Mouse (Mus musculus) hindbrain, embryonic 13.5 days (tissue): ENCODE measurements around the gene Rabgef1. TPM values are rescaled to one million over a fixed set of nuclear protein-coding genes. Genes with fewer than 3 reads are reported as not detected.

ENCODE experiments used
- ATAC-seq: fragments of 200-750 bp; cut with Nextera tagmentation; 2 replicates; pipeline ENCODE4 v1.8.0; 2017; ENCODE audit warnings: moderate TSS enrichment; ENCODE audit not compliant: low FRiP score
- H3K27ac ChIP-seq: fragments of 300-500 bp; sonication (generic); 2 replicates; pipeline ENCODE4 v1.5.1; 2015; ENCODE audit warnings: inconsistent platforms, mild to moderate bottlenecking, moderate library complexity
- H3K27me3 ChIP-seq: fragments of 300-500 bp; sonication (generic); 2 replicates; pipeline ENCODE4 v1.6.1; 2015; ENCODE audit warnings: mild to moderate bottlenecking, inconsistent platforms
- H3K36me3 ChIP-seq: fragments of 300-500 bp; sonication (generic); 2 replicates; pipeline ENCODE4 v1.6.1; 2015; ENCODE audit warnings: mild to moderate bottlenecking, inconsistent platforms
- H3K4me1 ChIP-seq: fragments of 300-500 bp; sonication (generic); replicated peaks from 2 replicates; pipeline ENCODE4 v1.6.1; 2015; ENCODE audit warnings: inconsistent platforms
- H3K4me2 ChIP-seq: fragments of 300-500 bp; sonication (generic); 2 replicates; pipeline ENCODE4 v1.6.1; 2015; ENCODE audit warnings: inconsistent platforms, mild to moderate bottlenecking, moderate library complexity
- H3K4me3 ChIP-seq: fragments of 300-500 bp; sonication (generic); 2 replicates; pipeline ENCODE4 v1.5.1; 2015; ENCODE audit warnings: mild to moderate bottlenecking, inconsistent platforms
- H3K9ac ChIP-seq: fragments of 300-500 bp; sonication (generic); 2 replicates; pipeline ENCODE4 v1.6.1; 2015; ENCODE audit warnings: mild to moderate bottlenecking, inconsistent platforms
- H3K9me3 ChIP-seq: fragments of 300-500 bp; sonication (generic); 2 replicates; pipeline ENCODE4 v1.6.1; 2016; ENCODE audit warnings: inconsistent platforms
- WGBS: fragments of 180-500 bp; shearing (Covaris S2); methylation state at CpG from one replicate; pipeline ENCODE4 v1.1.7; 2015; 5-methylcytosine and 5-hydroxymethylcytosine counted together
- polyA plus RNA-seq: library from polyadenylated mRNA; unstranded; fragments of >200 nt; fragmentation: Nextera tagmentation; extraction: Ambion mirVana; gene quantifications from 2 replicates; pipeline ENCODE4 v1.2.1, GENCODE M21; 2015

Rabgef1 gene
- polyA plus RNA-seq, 1 experiment from 2014 or later, result 40.6 TPM

DNA sequence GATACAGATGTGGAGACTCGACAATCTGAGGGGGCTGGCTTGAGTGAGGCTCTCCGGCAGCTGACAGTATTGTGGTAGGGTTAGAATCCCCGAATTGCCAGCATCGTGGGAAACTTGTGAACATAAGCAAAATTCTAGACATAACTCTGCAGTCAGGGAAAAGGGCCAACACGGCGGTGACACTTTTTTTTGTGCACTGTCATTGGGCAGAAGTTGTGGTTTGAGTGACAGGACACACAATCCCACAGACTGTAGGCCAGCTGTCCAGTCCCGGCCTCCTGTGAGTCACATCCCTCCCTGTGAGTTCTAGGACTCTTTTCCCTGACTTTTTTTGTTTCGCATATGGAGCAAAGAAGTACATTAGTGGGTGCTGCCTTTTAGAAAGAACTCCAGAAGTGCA lies 25.6 kb upstream of the Rabgef1 start:
- no peaks in the 10 kb centered on the region for H3K27me3 ChIP-seq
- no peaks in the 10 kb centered on the region for H3K9me3 ChIP-seq
- H3K36me3 ChIP-seq, result peaks cover 29% of the 10 kb centered on the region
- H3K9ac ChIP-seq, result peak overlapping the region; percentile 84
- 86% methylated on average over 8 of the region's 8 CpGs for WGBS
- no peak for ATAC-seq
- peak overlapping the region; percentile 67 for H3K4me3 ChIP-seq
- H3K4me1 ChIP-seq, result peaks cover 31% of the 10 kb centered on the region
- peak overlapping the region; percentile 79 for H3K4me2 ChIP-seq
- H3K27ac ChIP-seq, result no peak overlapping the region

DNA sequence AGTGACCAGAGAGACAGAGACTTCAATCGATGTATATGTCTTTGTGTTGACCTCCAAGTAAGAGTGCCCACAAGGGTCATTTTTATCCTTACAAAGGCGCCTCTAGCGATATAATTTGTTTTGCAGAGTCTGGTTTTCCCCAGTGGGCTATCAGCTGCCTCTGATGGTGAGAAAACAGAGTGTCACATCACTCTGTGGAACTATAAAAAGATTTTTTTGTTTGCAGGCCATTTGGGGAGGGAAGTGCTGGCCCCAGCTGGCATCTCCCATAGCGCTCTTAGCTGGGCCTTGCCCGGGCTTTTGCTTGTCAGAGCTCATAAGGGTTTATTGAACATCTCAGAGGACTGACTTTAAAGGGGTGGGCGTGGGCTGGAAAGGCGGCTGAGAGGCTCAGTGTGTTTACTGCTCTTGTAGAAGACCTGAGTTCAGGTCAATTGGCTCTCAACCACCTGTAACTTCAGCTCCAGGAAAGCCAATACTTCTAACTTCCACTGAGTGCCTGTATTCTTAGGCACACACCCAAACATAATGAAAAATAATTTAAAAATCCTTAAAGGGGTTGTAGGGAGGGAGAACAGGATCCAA lies 21.8 kb upstream of the Rabgef1 start:
- 80% methylated on average over 7 of the region's 7 CpGs for WGBS
- no peaks in the 10 kb centered on the region for H3K9me3 ChIP-seq
- peaks cover 24% of the 10 kb centered on the region for H3K4me1 ChIP-seq
- no peak overlapping the region for H3K4me3 ChIP-seq
- no peak overlapping the region for H3K27ac ChIP-seq
- H3K4me2 ChIP-seq, result no peak overlapping the region
- ATAC-seq, result no peak
- peaks cover 61% of the 10 kb centered on the region for H3K36me3 ChIP-seq
- no peak overlapping the region for H3K9ac ChIP-seq
- no peaks in the 10 kb centered on the region for H3K27me3 ChIP-seq

DNA sequence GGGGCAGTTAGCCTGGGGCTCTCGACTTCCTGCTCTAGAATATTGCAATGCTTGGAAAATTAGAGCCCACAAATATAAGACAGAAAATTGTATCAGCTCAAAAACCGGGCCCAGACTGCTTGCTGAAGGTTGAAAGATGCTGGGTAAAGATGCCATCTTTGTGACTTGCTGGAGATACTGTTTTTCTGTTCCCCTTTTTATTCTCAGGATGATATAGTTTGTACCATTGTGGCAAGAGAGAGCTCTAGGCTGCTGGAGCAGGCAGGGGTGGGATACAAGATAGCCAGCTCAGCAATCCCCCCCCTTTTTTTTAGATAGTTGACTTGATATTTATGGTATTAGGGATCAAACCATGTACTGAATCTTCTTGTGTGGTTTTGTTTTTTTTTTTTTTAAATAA lies 17.3 kb upstream of the Rabgef1 start:
- no peaks in the 10 kb centered on the region for H3K9me3 ChIP-seq
- no peak overlapping the region for H3K4me2 ChIP-seq
- H3K9ac ChIP-seq, result no peak overlapping the region
- no peak for ATAC-seq
- no peaks in the 10 kb centered on the region for H3K27me3 ChIP-seq
- WGBS, result 85% methylated on average over 2 of the region's 2 CpGs
- no peak overlapping the region for H3K4me3 ChIP-seq
- H3K27ac ChIP-seq, result no peak overlapping the region
- peaks cover 56% of the 10 kb centered on the region for H3K36me3 ChIP-seq
- no peaks in the 10 kb centered on the region for H3K4me1 ChIP-seq

DNA sequence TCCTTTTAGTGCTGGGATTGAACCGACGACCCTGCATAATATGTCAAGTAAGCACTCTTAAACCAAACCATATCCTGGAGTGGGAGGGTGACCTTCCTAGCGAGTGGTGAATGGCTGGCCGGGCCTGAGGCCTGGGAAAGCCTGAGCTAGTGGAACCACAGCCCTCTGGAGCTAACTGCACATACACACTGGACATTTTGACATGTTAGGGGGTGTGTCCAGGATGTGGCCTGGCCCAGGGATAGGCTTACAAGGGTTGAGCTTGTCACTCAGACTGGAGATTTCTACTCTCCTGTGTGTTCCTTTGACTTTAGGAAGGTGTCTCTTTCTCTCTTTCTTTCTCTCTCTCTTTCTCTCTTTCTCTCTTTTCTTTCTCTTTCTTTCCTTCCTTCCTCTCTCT lies 13.1 kb upstream of the Rabgef1 start:
- H3K4me3 ChIP-seq, result no peak overlapping the region
- no peak for ATAC-seq
- 81% methylated on average over 4 of the region's 4 CpGs for WGBS
- no peak overlapping the region for H3K4me2 ChIP-seq
- H3K27ac ChIP-seq, result no peak overlapping the region
- H3K9ac ChIP-seq, result no peak overlapping the region
- no peaks in the 10 kb centered on the region for H3K27me3 ChIP-seq
- no peaks in the 10 kb centered on the region for H3K4me1 ChIP-seq
- peaks cover 18% of the 10 kb centered on the region for H3K36me3 ChIP-seq
- no peaks in the 10 kb centered on the region for H3K9me3 ChIP-seq

DNA sequence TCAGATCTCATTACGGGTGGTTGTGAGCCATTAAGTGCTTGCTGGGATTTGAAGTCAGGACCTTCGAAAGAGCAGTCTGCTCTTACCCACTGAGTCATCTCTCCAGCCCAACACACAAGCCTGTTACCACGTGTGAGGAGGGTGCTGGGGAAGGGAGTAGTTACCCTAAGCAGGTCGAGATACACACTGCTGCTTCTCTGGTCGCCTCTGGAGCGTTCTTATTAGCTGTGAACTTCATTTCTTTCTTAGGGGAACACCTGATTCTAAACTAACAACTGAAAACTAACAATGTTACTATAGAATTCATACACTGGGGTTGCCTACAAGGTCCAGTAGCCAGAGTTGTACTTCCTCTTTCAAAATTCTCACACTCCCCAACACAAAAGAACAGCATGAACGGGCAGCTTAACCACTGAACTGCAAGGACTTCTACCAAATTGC lies 11.8 kb upstream of the Rabgef1 start:
- no peak overlapping the region for H3K9ac ChIP-seq
- peaks cover 9% of the 10 kb centered on the region for H3K36me3 ChIP-seq
- H3K9me3 ChIP-seq, result no peaks in the 10 kb centered on the region
- 64% methylated on average over 7 of the region's 7 CpGs for WGBS
- H3K27ac ChIP-seq, result no peak overlapping the region
- no peaks in the 10 kb centered on the region for H3K4me1 ChIP-seq
- no peak overlapping the region for H3K4me2 ChIP-seq
- no peak for ATAC-seq
- H3K27me3 ChIP-seq, result no peaks in the 10 kb centered on the region
- H3K4me3 ChIP-seq, result no peak overlapping the region

DNA sequence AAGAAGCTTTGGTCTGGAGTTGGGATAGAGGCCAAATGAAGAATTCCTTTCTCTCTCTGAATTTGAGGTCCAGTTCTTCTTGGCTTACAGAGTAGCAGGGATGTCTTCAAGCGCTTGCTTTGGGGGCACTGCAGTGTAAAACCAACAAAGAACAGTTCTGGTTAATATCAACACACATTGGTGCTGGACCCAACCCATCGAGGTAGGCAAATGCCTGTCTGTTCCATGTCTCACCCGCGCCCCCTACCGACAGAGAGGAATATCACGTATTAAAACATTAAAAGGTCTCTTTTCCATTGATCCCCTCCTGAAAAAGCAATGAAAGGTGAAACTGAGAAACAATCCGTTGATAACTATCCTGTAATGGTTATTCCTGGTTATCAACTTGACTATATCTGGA lies 7.9 kb upstream of the Rabgef1 start:
- no peaks in the 10 kb centered on the region for H3K27me3 ChIP-seq
- H3K4me2 ChIP-seq, result no peak overlapping the region
- H3K4me3 ChIP-seq, result no peak overlapping the region
- H3K9me3 ChIP-seq, result no peaks in the 10 kb centered on the region
- no peak overlapping the region for H3K9ac ChIP-seq
- no peaks in the 10 kb centered on the region for H3K36me3 ChIP-seq
- no peak overlapping the region for H3K27ac ChIP-seq
- 6% methylated on average over 7 of the region's 7 CpGs for WGBS
- no peak for ATAC-seq
- H3K4me1 ChIP-seq, result no peaks in the 10 kb centered on the region

DNA sequence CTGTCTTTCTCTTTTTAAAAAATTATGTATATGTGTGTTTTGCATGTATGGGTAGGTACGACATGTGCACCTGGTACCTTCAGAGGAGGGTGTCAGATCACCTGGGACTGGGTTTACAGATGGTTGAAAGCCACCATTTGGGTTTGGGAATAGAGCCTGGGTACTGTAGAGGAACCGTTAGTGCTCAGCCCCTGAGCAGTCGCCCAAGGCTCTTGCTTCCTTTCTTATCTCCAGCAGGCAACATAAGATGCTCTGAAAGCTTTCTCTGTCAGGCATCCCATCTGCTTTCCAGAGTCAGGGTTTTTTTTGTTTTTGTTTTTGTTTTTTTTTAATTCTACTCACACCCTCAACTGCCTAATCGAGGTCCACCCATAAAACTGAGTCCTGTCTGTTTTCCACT lies 6.4 kb upstream of the Rabgef1 start:
- Histone ChIP-seq H3K4me1 (no peaks in the 10 kb centered on the region), H3K27me3 (no peaks in the 10 kb centered on the region), H3K4me3 (no peak overlapping the region), H3K9ac (no peak overlapping the region), H3K27ac (no peak overlapping the region), H3K9me3 (no peaks in the 10 kb centered on the region), H3K36me3 (no peaks in the 10 kb centered on the region), H3K4me2 (no peak overlapping the region)
- no peak for ATAC-seq
- 67% methylated on average over 4 of the region's 4 CpGs for WGBS

DNA sequence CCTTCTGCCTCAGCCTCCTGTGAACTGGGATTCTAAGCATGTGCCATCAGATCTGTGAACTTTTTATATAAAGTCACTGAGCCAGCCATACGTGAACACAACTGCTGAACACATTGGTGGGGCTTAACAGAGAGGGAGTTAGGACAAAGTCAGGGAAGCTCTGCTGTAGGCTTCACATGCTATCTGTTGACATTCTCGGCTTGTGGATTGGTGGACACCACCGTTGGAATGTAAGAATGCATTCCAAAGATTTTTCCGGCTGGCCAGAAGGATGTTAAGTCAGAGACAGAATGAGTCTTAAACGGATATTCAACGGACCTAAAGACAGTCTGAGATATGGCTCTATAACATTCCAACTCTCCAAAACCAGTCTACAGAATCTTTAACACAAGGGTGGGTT lies 2.5 kb upstream of the Rabgef1 start:
- ATAC-seq, result no peak
- no peak overlapping the region for H3K4me3 ChIP-seq
- no peaks in the 10 kb centered on the region for H3K9me3 ChIP-seq
- H3K4me2 ChIP-seq, result no peak overlapping the region
- H3K9ac ChIP-seq, result no peak overlapping the region
- H3K36me3 ChIP-seq, result no peaks in the 10 kb centered on the region
- H3K4me1 ChIP-seq, result peaks cover 27% of the 10 kb centered on the region
- H3K27me3 ChIP-seq, result no peaks in the 10 kb centered on the region
- WGBS, result 79% methylated on average over 6 of the region's 6 CpGs
- no peak overlapping the region for H3K27ac ChIP-seq

DNA sequence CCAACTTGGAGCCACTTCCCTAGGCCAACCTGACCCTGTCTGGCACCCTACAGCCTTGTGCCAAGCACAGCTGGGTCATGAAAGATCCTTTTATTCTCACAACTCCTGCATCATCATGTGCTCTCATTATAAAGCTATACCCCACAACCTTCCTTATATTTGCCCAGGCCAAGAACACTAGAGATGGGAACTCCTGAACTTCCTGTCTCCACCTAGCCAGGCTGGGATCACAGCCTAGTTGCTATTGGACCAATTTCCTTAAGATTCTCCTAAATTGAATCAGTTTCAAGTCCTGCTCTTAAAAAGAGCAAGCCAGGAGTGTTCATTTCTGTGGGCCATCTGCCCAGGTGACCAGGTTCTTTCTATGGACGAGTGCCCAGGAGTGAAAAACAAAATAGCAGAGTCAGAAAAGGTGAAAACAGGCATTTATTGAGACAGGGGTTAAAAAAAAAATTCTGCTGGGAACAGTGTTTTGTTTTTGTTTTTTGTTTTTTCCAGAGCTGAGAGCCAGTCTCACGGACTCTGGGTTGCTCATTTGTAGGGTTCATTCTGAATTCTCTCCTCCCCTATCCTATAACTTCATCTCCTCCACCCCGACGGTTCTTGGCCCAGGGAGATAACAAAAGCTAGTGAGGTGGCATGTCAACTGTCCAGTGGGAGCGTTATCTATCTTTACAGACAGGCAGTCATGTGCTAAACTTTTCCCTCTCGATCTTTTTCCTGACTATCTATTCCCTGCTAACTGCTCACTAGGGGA lies 754 bp upstream of the Rabgef1 start:
- no peaks in the 10 kb centered on the region for H3K36me3 ChIP-seq
- peak overlapping the region; percentile 89 for H3K4me3 ChIP-seq
- 14% methylated on average over 6 of the region's 6 CpGs for WGBS
- peak overlapping the region; percentile 95 for H3K9ac ChIP-seq
- no peaks in the 10 kb centered on the region for H3K27me3 ChIP-seq
- H3K27ac ChIP-seq, result peak overlapping the region; percentile 90
- H3K4me1 ChIP-seq, result peaks cover 27% of the 10 kb centered on the region
- H3K4me2 ChIP-seq, result peak overlapping the region; percentile 82
- H3K9me3 ChIP-seq, result no peaks in the 10 kb centered on the region
- peak; percentile 36; the same call in 1 of the 2 replicates for ATAC-seq

DNA sequence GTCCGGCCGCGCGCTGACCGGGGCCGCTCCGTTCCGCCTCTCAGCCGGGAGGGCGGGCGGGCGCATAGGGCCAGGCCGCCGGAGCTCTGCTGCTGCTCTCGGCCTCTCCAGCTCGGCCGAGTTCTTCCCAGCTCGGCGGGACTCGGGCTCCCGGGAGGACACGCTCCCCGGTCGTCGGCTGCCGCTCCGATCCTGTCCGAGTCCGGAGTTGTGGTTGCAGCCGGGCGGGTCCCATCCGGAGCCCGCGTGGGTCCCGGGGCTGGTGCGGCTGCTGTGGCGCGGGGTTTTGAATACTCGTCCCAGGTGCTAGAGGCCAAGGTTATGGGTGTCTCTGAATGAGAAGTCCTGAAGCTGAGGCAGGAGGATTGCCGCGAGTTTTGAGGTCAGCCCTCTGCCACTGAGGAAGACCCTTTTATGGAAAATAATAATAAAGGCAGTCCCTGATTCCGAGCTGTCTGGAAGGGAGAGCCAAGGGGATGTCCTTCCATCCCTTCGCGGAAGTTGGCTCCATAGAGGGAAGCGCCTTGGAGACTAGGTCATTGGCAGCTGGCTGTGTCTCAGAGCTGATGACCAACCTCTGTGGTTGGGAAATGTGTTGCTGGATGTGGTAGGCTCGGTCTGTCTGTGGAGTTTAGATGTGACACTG lies 481 bp downstream of the Rabgef1 start:
- Histone ChIP-seq H3K4me2 (peak overlapping the region; percentile 82), H3K27me3 (no peaks in the 10 kb centered on the region), H3K9me3 (no peaks in the 10 kb centered on the region), H3K4me3 (peak overlapping the region; percentile 89), H3K36me3 (no peaks in the 10 kb centered on the region), H3K4me1 (peaks cover 27% of the 10 kb centered on the region), H3K9ac (peak overlapping the region; percentile 95), H3K27ac (peak overlapping the region; percentile 90)
- WGBS, result 2% methylated on average over 46 of the region's 46 CpGs
- ATAC-seq, result peak; percentile 89

DNA sequence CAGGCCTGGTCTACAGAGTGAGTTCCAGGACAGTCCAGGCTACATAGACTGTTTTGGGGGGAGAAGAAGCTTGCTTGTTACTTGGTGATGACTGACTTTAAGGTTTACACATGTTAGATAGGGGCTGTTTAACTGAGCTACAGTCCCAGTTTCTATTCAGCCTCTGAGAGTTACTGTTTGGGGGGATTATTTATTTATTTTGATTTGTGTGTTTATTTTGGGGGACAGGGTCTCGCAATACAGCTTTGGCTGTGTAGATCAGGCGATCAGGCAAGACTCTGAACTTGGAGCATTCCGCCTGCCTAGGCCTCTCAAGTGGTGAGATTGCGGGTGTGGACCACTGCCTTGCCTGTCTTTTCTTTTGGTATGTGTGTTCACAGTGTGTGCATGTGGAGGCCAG lies 1.4 kb downstream of the Rabgef1 start:
- no peaks in the 10 kb centered on the region for H3K27me3 ChIP-seq
- WGBS, result 94% methylated on average over 4 of the region's 4 CpGs
- no peak overlapping the region for H3K27ac ChIP-seq
- peak overlapping the region; percentile 89 for H3K4me3 ChIP-seq
- H3K4me1 ChIP-seq, result peaks cover 27% of the 10 kb centered on the region
- ATAC-seq, result no peak
- peak overlapping the region; percentile 95 for H3K9ac ChIP-seq
- no peaks in the 10 kb centered on the region for H3K36me3 ChIP-seq
- peak overlapping the region; percentile 82 for H3K4me2 ChIP-seq
- no peaks in the 10 kb centered on the region for H3K9me3 ChIP-seq

DNA sequence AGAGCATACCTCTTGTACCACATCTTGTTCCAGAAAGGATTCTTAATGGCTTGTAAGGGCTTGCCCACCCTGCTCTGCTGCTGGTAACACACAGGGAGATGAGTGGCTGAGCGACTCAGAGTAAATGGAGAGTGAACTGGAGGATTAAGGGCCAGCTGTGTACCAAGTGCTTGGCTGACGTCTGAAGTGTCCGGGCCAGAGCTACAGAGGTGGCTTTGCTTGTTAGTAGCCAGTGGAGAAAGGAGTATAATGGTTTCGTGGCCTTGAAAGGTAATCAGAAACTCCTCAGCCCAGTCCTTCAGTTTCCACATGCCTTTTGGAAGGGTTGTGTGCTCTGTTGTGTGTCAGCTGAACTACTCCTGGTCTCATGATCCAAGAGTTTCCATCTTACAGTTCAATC lies 6.3 kb downstream of the Rabgef1 start:
- no peaks in the 10 kb centered on the region for H3K9me3 ChIP-seq
- no peaks in the 10 kb centered on the region for H3K36me3 ChIP-seq
- no peak overlapping the region for H3K27ac ChIP-seq
- no peak overlapping the region for H3K9ac ChIP-seq
- no peak overlapping the region for H3K4me2 ChIP-seq
- no peaks in the 10 kb centered on the region for H3K27me3 ChIP-seq
- no peak for ATAC-seq
- WGBS, result 74% methylated on average over 4 of the region's 4 CpGs
- H3K4me1 ChIP-seq, result peaks cover 19% of the 10 kb centered on the region
- no peak overlapping the region for H3K4me3 ChIP-seq
